In the genomic region with DNA sequence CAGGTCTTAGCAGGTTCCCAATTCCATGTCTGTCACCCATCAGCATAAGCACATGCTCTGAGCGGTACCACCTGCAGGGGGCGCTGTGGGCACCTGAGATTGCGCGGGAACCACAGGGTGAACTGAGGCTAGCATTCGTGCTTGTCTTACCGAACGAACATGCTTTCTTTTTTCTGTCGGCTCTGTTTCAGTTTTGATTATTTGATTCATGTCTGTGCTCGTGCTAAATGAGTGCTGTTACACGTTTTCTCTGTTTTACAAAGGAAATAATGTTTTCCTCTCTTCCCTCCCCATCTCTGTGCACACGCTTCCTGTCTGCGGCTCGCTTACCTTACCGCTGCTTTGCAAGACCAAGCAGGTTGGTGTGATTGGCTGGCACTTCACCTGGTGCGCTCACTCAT, we compare ENCODE assay signal across 9 mouse cellular contexts. TPM values are rescaled to one million over a fixed set of nuclear protein-coding genes. Genes with fewer than 3 reads are reported as not detected.
DNase-seq lines count a peak whose midpoint lies in the region; ATAC-seq and TF ChIP-seq lines count a peak whose summit lies in the region.
"Had no signal": no experiment of that assay in that cellular context is flagged by ENCODE, and none has a peak within 500 bp of the region (broad histone marks: within the 10 kb centered on the region; RNA-seq: fewer than 3 reads in every experiment).

No protein-coding gene starts in this region.

- H3K36me3 ChIP-seq in forebrain, postnatal 0 days (ENCODE audit: insufficient read depth) = peaks cover 80% of the 10 kb centered on the region
- peaks cover 94% of the 10 kb centered on the region for H3K36me3 ChIP-seq in forebrain, embryonic 13.5 days (ENCODE audit: poor library complexity, severe bottlenecking)

- WGBS in forebrain, postnatal 0 days = 48% methylated on average over 15 of the region's 15 CpGs
- WGBS in forebrain, embryonic 13.5 days = 40% methylated on average over 15 of the region's 15 CpGs

- DNase-seq in forebrain, postnatal 0 days = peak; percentile 47
- peak; percentile 67 for DNase-seq in right cerebral cortex, postnatal 4 days
- no peak for DNase-seq in right cerebral cortex, adult 18-20 months
- DNase-seq in lung, postnatal 36 days = peak; percentile 57
- peak; percentile 23 for DNase-seq in testis, postnatal 14 days (ENCODE audit: low spot score)

- TF ChIP-seq CTCF in forebrain, postnatal 0 days (IDR thresholded peaks at IDR 0.05; ENCODE audit: low read depth) = peak; percentile 73

- H3K27ac ChIP-seq in forebrain, postnatal 0 days (ENCODE audit: low read depth, low read length) = no peak overlapping the region
- no peak overlapping the region for H3K27ac ChIP-seq in forebrain, embryonic 13.5 days
- H3K27ac ChIP-seq: lung, embryonic 15.5 days had no signal

- no peaks in the 10 kb centered on the region for H3K9me3 ChIP-seq in forebrain, postnatal 0 days (ENCODE audit: low read length)
- no peaks in the 10 kb centered on the region for H3K9me3 ChIP-seq in forebrain, embryonic 13.5 days (replicated peaks)
- H3K9me3 ChIP-seq: lung, embryonic 15.5 days had no signal

- no peaks in the 10 kb centered on the region for H3K27me3 ChIP-seq in forebrain, postnatal 0 days (ENCODE audit: insufficient read depth, low read length)
- no peaks in the 10 kb centered on the region for H3K27me3 ChIP-seq in forebrain, embryonic 13.5 days
- H3K27me3 ChIP-seq: lung, embryonic 15.5 days had no signal

- no peak overlapping the region for H3K4me3 ChIP-seq in forebrain, postnatal 0 days (ENCODE audit: low read depth, low read length)
- no peak overlapping the region for H3K4me3 ChIP-seq in forebrain, embryonic 13.5 days
- H3K4me3 ChIP-seq: lung, embryonic 15.5 days had no signal

- no peaks in the 10 kb centered on the region for H3K4me1 ChIP-seq in forebrain, postnatal 0 days (ENCODE audit: insufficient read depth)
- H3K4me1 ChIP-seq in forebrain, embryonic 13.5 days = no peaks in the 10 kb centered on the region
- H3K4me1 ChIP-seq: lung, embryonic 15.5 days had no signal

- H3K4me2 ChIP-seq in forebrain, postnatal 0 days (ENCODE audit: low read depth) = no peak overlapping the region
- H3K4me2 ChIP-seq in forebrain, embryonic 13.5 days = no peak overlapping the region
- H3K4me2 ChIP-seq: lung, embryonic 15.5 days had no signal

- no peak overlapping the region for H3K9ac ChIP-seq in forebrain, postnatal 0 days
- no peak overlapping the region for H3K9ac ChIP-seq in forebrain, embryonic 13.5 days
- H3K9ac ChIP-seq: lung, embryonic 15.5 days had no signal

- ATAC-seq in forebrain, postnatal 0 days = no peak
- ATAC-seq in forebrain, embryonic 13.5 days = no peak
- peak; percentile 95 for ATAC-seq in common myeloid progenitor, adult 5-6 weeks (replicated peaks; ENCODE audit: low read depth, poor library complexity, severe bottlenecking)
- ATAC-seq in hematopoietic stem cell, adult 5-6 weeks (replicated peaks in 1 of 2; ENCODE audit: insufficient read depth in 1 of 2, low FRiP score in 2 of 2, low TSS enrichment in 1 of 2, low read depth in 1 of 2, poor library complexity in 2 of 2, severe bottlenecking in 2 of 2) = peak; percentile 72 to 75

RNA-seq across cellular contexts. Expression of a gene that starts 23.2 kb away (rescaled TPM):
- 103 and 118 TPM in 2 replicates for total RNA-seq in forebrain, postnatal 0 days (2014; rRNA removed)
- 241 and 330 TPM in 2 replicates for polyA plus RNA-seq in forebrain, postnatal 0 days (2015; fragmentation: Nextera tagmentation; extraction: Ambion mirVana)
- 199 and 202 TPM in 2 replicates for polyA plus RNA-seq in forebrain, embryonic 13.5 days (2015; fragmentation: Nextera tagmentation; extraction: Ambion mirVana)
- total RNA-seq in common myeloid progenitor, adult 5-6 weeks (2017) = 18.9 and 20.0 TPM in 2 replicates
- total RNA-seq in hematopoietic stem cell, adult 5-6 weeks (2017) = 24.5 and 33.2 TPM in 2 replicates

RNA-seq across cellular contexts. Expression of a gene that starts 28.1 kb away (rescaled TPM):
- total RNA-seq in forebrain, postnatal 0 days (2014; rRNA removed) = not detected in 2 replicates
- polyA plus RNA-seq in forebrain, postnatal 0 days (2015; fragmentation: Nextera tagmentation; extraction: Ambion mirVana) = 2.5 and 3.4 TPM in 2 replicates
- 1.8 and 2.9 TPM in 2 replicates for polyA plus RNA-seq in forebrain, embryonic 13.5 days (2015; fragmentation: Nextera tagmentation; extraction: Ambion mirVana)
- total RNA-seq in common myeloid progenitor, adult 5-6 weeks (2017) = 0.73 TPM in 1 of 2 replicates, not detected in the other
- 2.9 TPM in 1 of 2 replicates, not detected in the other for total RNA-seq in hematopoietic stem cell, adult 5-6 weeks (2017)

RNA-seq across cellular contexts. Expression of a gene that starts 44.1 kb away (rescaled TPM):
- not detected in 2 replicates for total RNA-seq in forebrain, postnatal 0 days (2014; rRNA removed)
- not detected in 2 replicates for polyA plus RNA-seq in forebrain, postnatal 0 days (2015; fragmentation: Nextera tagmentation; extraction: Ambion mirVana)
- polyA plus RNA-seq in forebrain, embryonic 13.5 days (2015; fragmentation: Nextera tagmentation; extraction: Ambion mirVana) = not detected in 2 replicates
- total RNA-seq in common myeloid progenitor, adult 5-6 weeks (2017) = 2.1 TPM in 1 of 2 replicates, not detected in the other
- not detected in 2 replicates for total RNA-seq in hematopoietic stem cell, adult 5-6 weeks (2017)

Comparison
In these comparisons a context has a peak if more than half of its experiments do, and no peak if none do; other contexts are left out.
1. ATAC-seq: peak in common myeloid progenitor, adult 5-6 weeks (single experiment) and hematopoietic stem cell, adult 5-6 weeks (2 of 2); none in forebrain, postnatal 0 days (single experiment) and forebrain, embryonic 13.5 days (single experiment).